Mouse (Mus musculus) brain, adult 10 weeks (tissue): ENCODE measurements around the gene Cep162. TPM values are rescaled to one million over a fixed set of nuclear protein-coding genes. Genes with fewer than 3 reads are reported as not detected.

ENCODE experiments used
- polyA plus RNA-seq: library from polyadenylated mRNA; stranded (reverse); fragments of 350-450 nt; fragmentation: Illumina TruSeq; extraction: RNeasy Lipid Tissue Mini Kit (QIAGEN cat#74804); gene quantifications from one replicate; pipeline ENCODE4 v1.2.3, GENCODE M21; 2015; ENCODE audit warnings: low read depth, low replicate concordance

Gene Cep162
- 4.7 TPM for polyA plus RNA-seq

GRCm38 (mm10) chr9:87254903-87255695, at the start of gene Cep162:
TSS of gene Cep162 (minus strand) at chr9:87255536.

DNA sequence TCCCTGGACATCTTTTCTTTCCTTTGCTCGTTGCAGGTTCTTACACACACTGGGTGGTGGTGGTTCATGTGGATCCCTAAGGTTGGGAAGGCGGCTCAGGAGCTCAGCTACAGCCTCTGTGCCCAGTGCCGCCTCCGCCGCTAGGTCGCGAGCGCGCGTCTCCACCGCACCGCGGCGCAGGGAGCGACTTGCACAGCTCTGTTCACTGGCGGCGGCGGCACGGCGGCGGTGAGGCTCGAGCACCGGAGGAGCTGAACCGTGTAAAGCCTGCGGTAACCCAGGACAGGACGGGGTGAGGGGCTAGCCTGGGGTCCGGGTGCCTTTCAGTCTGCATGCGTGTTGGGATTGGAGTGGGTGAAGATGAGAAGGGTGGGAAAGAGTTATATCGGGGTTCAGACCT, 111.2 kb downstream of the Cep162 start, which contains the start of gene Mrap2:
Gene Mrap2 (plus strand): TSS at position 201 of the 400 bp plus-strand sequence.

Other genes with a start within 250 kb of the Cep162 start
- gene Ripply2, start 240.0 kb downstream of the Cep162 start, polyA plus RNA-seq: 10.6 TPM
- 48.1 TPM for gene Cyb5r4, start 233.5 kb downstream of the Cep162 start, polyA plus RNA-seq
- 6.5 TPM for gene Mrap2, start 111.2 kb downstream of the Cep162 start, polyA plus RNA-seq